Mouse (Mus musculus) frontal cortex, postnatal 14 days (tissue): ENCODE results near the gene Zfpl1.
"Not testable (repeated sequence)": the region's sequence is repeated elsewhere in the genome, so short reads cannot be mapped to it uniquely, and the experiment has no call there.

ENCODE experiments used
- DNase-seq, 2 experiments: peaks; one replicate each; pipeline ENCODE4 v3.0.0; 2022; ENCODE audit warnings: low spot score in 2 of 2

Zfpl1 gene

GRCm38 (mm10) chr19:6084478-6085248 is at the start of gene Zfpl1, which contains the start of gene Cdca5:
Gene Zfpl1, minus strand, starts transcription at chr19:6084956.
Gene Cdca5, plus strand, starts transcription at chr19:6084983.
- DNase-seq, result peak; percentile 94 to 96

GRCm38 (mm10) chr19:6133197-6133596 is 48.4 kb upstream of the Zfpl1 start:
- DNase-seq, result not testable (repeated sequence)

- DNase-seq, result no peak
These were observed 47.5 kb upstream of the Zfpl1 start for GRCm38 (mm10) chr19:6132171-6132827.

- not testable (repeated sequence) for DNase-seq
These were observed 45.8 kb upstream of the Zfpl1 start for GRCm38 (mm10) chr19:6130414-6131128.

- DNase-seq, result peak; percentile 91 to 94
These were observed 43.1 kb upstream of the Zfpl1 start, which contains the start of gene Snx15 for GRCm38 (mm10) chr19:6127760-6128341. Gene Snx15, minus strand, starts transcription at chr19:6128304.

GRCm38 (mm10) chr19:6126789-6127580 is 42.2 kb upstream of the Zfpl1 start:
- no peak for DNase-seq

- DNase-seq, result no peak
These were observed 41.5 kb upstream of the Zfpl1 start for GRCm38 (mm10) chr19:6126289-6126688.

GRCm38 (mm10) chr19:6124898-6125297 is 40.1 kb upstream of the Zfpl1 start:
- DNase-seq, result no peak

GRCm38 (mm10) chr19:6123330-6123729 is 38.6 kb upstream of the Zfpl1 start:
- no peak for DNase-seq

- no peak for DNase-seq
These were observed 37.0 kb upstream of the Zfpl1 start for GRCm38 (mm10) chr19:6121761-6122160.

GRCm38 (mm10) chr19:6118677-6119185 is 34.0 kb upstream of the Zfpl1 start:
- no peak for DNase-seq

- peak; percentile 81 to 86 for DNase-seq
These were observed 33.4 kb upstream of the Zfpl1 start, which contains the start of gene Sac3d1 for GRCm38 (mm10) chr19:6117986-6118676. Gene Sac3d1, minus strand, starts transcription at chr19:6118650.

- no peak for DNase-seq
These were observed 32.7 kb upstream of the Zfpl1 start for GRCm38 (mm10) chr19:6117346-6117985.

- DNase-seq, result no peak
These were observed 31.5 kb upstream of the Zfpl1 start for GRCm38 (mm10) chr19:6116113-6116850.

- DNase-seq, result no peak
These were observed 28.4 kb upstream of the Zfpl1 start for GRCm38 (mm10) chr19:6113116-6113515.

- no peak for DNase-seq
These were observed 20.8 kb upstream of the Zfpl1 start, which contains the start of gene Naaladl1 for GRCm38 (mm10) chr19:6105586-6105985. Gene Naaladl1, plus strand, starts transcription at chr19:6105782.

- DNase-seq, result no peak
These were observed 19.7 kb upstream of the Zfpl1 start for GRCm38 (mm10) chr19:6104476-6104875.

GRCm38 (mm10) chr19:6102169-6102853 is 17.6 kb upstream of the Zfpl1 start:
- no peak for DNase-seq
